Mouse (Mus musculus) brain, adult 10 weeks (tissue): Measurements from ENCODE around the gene Ccnyl1. TPM values are rescaled to one million over a fixed set of nuclear protein-coding genes. Genes with fewer than 3 reads are reported as not detected.

Source experiments
- polyA plus RNA-seq: library from polyadenylated mRNA; stranded (reverse); fragments of 350-450 nt; fragmentation: Illumina TruSeq; extraction: RNeasy Lipid Tissue Mini Kit (QIAGEN cat#74804); gene quantifications from one replicate; pipeline ENCODE4 v1.2.3, GENCODE M21; 2015; ENCODE audit warnings: low read depth, low replicate concordance

The Ccnyl1 gene
- polyA plus RNA-seq = 18.0 TPM

DNA sequence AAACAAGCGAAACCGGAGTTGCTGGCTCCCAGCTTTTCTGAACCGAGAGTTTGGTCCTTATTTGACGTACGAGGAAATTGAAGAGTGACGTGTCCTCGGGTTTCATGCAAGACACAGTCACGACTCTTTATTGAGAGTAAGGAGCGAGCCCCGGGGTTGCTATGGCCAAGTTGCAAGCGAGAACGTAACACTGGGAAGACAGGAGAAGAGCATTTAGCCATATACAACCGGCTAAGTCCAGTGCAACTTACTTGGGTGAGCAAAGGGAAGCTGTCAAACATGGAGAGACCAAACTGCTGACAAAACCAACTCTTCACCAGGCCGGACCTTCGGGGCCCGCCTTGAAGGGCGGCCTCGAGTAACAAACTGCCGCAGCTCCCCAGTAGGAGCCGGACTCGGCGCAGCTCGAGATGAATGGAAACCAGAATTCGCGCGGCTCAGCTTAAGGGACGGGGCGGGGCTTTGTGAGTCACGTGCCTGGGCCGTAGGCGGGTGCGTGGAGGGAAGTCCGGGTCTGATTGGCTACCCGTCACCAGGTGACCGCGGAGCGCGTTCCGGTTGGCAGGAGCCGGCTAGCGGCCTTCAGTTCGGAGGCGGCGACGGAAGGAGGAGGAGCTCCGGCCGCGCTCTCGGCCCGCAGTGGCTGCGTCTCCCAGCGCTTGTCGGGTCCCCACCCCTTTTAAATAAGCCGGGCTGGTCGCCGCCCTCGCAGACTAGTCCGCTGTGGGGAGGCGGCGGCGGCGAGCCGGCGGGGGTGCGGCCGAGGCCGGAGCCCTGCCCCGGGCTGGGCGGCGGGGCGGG is at the start of gene Ccnyl1:
Gene Ccnyl1 (plus strand): TSS at position 243 of the 801 bp plus-strand sequence.

DNA sequence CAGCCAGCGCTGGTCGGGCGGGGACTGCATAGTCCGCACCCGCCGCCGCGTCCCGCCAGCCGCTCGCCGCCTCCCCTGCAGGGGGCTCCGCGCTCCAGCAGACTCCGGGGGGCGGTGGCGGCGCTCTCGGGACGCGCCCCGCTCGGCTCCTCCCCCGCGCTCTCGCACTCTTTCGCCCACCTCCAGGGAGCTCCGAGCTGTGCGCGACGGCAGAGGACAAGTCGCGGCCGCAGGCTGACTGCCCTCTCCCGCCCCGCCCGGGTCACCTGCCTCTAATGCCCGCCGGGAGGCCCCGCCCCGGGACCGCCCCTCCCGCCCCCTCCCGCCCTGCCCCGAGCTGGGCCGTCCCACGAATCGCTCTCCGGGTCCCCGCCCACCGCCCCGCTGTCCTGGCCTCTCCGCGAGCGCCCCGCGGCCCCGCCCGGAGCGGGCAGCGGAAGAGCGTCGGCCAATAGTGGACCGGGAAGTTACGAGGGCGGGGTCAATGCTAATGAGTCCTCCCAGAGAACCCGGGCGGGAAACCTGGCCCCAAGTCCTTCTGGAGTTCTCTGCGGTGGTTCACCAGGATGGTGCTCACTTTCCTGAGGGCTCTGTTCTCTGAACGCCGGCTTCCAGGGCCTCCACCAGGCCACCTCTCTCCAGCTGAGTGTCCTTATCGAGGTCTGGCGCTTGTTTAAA is 47.4 kb downstream of the Ccnyl1 start, which contains the start of gene Fzd5:
Gene Fzd5 (minus strand): TSS at position 250 of the 678 bp plus-strand sequence.

Other genes starting within 250 kb of the Ccnyl1 start
- 26.1 TPM for gene Creb1, start 157.8 kb upstream of the Ccnyl1 start, polyA plus RNA-seq
- gene Mettl21a, start 73.2 kb upstream of the Ccnyl1 start, polyA plus RNA-seq = 16.8 TPM
- gene Fzd5, start 47.3 kb downstream of the Ccnyl1 start, polyA plus RNA-seq = 0.73 TPM